ENCODE assay signal across 8 mouse cellular contexts in the genomic region with DNA sequence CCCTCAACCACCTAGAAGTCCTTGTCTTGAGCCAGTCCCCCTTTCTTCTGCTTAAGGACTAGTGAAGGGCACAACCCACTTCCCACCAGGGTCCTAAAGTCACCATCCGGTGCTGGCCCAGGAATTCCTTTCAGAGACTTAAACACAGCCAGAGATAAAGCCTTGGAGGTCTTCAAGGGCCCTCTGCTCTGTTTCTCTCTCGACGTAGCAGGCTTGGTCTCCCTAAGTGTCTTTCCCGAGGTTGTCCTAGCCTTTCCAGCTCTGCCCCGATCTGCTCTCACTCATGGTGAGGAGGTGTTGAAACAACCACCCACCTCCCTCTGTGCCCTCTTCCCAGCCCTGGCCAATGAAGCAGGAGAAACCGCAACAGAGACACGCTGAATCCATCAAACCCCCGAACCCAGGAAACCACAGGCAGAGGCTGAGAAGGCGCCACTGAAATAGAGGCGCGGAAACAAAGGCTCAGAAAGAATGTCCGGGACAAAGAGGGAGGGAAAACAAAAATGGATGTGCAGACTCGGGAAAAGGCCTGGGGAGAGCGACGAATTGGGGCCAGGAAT. TPM values are rescaled to one million over a fixed set of nuclear protein-coding genes. Genes with fewer than 3 reads are reported as not detected.
DNase-seq lines count a peak whose midpoint lies in the region; ATAC-seq lines count a peak whose summit lies in the region.

No protein-coding gene starts in this region.

- H3K9me3 ChIP-seq in kidney, embryonic 16.5 days (ENCODE audit: low read length): peaks cover under 1% of the 10 kb centered on the region; the same call in 1 of the 2 replicates
- no peaks in the 10 kb centered on the region for H3K9me3 ChIP-seq in embryonic facial prominence, embryonic 11.5 days (replicated peaks; ENCODE audit: control insufficient read depth, low read length)
- H3K9me3 ChIP-seq in hindbrain, embryonic 12.5 days (replicated peaks): no peaks in the 10 kb centered on the region
- no peaks in the 10 kb centered on the region for H3K9me3 ChIP-seq in midbrain, embryonic 12.5 days

- whole genome bisulfite sequencing in kidney, embryonic 16.5 days: under 1% methylated on average over 15 of the region's 15 CpGs
- 1% methylated on average over 15 of the region's 15 CpGs for WGBS in embryonic facial prominence, embryonic 11.5 days
- under 1% methylated on average over 15 of the region's 15 CpGs for WGBS in hindbrain, embryonic 12.5 days
- under 1% methylated on average over 15 of the region's 15 CpGs for WGBS in midbrain, embryonic 12.5 days

- peak overlapping the region; percentile 73 for H3K4me2 ChIP-seq in kidney, embryonic 16.5 days (replicated peaks; ENCODE audit: low read depth, low read length)
- H3K4me2 ChIP-seq in embryonic facial prominence, embryonic 11.5 days (ENCODE audit: low read depth, low read length): peak overlapping the region; percentile 68
- peak overlapping the region; percentile 71 for H3K4me2 ChIP-seq in hindbrain, embryonic 12.5 days (replicated peaks)
- peak overlapping the region; percentile 60 for H3K4me2 ChIP-seq in midbrain, embryonic 12.5 days (replicated peaks)

- H3K4me3 ChIP-seq in kidney, embryonic 16.5 days (ENCODE audit: low read length): peak overlapping the region; percentile 41
- peak overlapping the region; percentile 29 for H3K4me3 ChIP-seq in embryonic facial prominence, embryonic 11.5 days (ENCODE audit: low read depth, low read length)
- H3K4me3 ChIP-seq in hindbrain, embryonic 12.5 days: peak overlapping the region; percentile 36
- peak overlapping the region; percentile 36 for H3K4me3 ChIP-seq in midbrain, embryonic 12.5 days

- H3K9ac ChIP-seq in kidney, embryonic 16.5 days (replicated peaks; ENCODE audit: low read length): peak overlapping the region; percentile 79
- H3K9ac ChIP-seq in embryonic facial prominence, embryonic 11.5 days (replicated peaks; ENCODE audit: low read length): peak overlapping the region; percentile 63
- H3K9ac ChIP-seq in hindbrain, embryonic 12.5 days: peak overlapping the region; percentile 73
- H3K9ac ChIP-seq in midbrain, embryonic 12.5 days (replicated peaks): peak overlapping the region; percentile 61

- peaks cover 47% of the 10 kb centered on the region for H3K4me1 ChIP-seq in kidney, embryonic 16.5 days (ENCODE audit: insufficient read depth, low read length)
- H3K4me1 ChIP-seq in embryonic facial prominence, embryonic 11.5 days (ENCODE audit: control insufficient read depth, insufficient read depth, low read length): peaks cover 15% of the 10 kb centered on the region
- H3K4me1 ChIP-seq in hindbrain, embryonic 12.5 days: peaks cover 54% of the 10 kb centered on the region
- H3K4me1 ChIP-seq in midbrain, embryonic 12.5 days: peaks cover 54% of the 10 kb centered on the region

- no peaks in the 10 kb centered on the region for H3K36me3 ChIP-seq in kidney, embryonic 16.5 days (ENCODE audit: insufficient read depth, low read length)
- H3K36me3 ChIP-seq in embryonic facial prominence, embryonic 11.5 days (replicated peaks; ENCODE audit: control insufficient read depth, insufficient read depth, low read depth, low read length): no peaks in the 10 kb centered on the region
- no peaks in the 10 kb centered on the region for H3K36me3 ChIP-seq in hindbrain, embryonic 12.5 days
- no peaks in the 10 kb centered on the region for H3K36me3 ChIP-seq in midbrain, embryonic 12.5 days

- ATAC-seq in kidney, embryonic 16.5 days (ENCODE audit: low FRiP score, low TSS enrichment): peak; percentile 33; the same call in 1 of the 2 replicates
- ATAC-seq in embryonic facial prominence, embryonic 11.5 days (replicated peaks; ENCODE audit: insufficient number of reproducible peaks, low FRiP score, low TSS enrichment, low read depth): peak; percentile 35; the same call in 1 of the 2 replicates
- peak; percentile 52 for ATAC-seq in hindbrain, embryonic 12.5 days (ENCODE audit: low FRiP score)
- ATAC-seq in midbrain, embryonic 12.5 days (ENCODE audit: low FRiP score, low read depth): peak; percentile 34
- ATAC-seq in erythroid progenitor cell, adult 5-6 weeks (replicated peaks; ENCODE audit: low FRiP score, poor library complexity, severe bottlenecking): no peak

- DNase-seq in kidney, postnatal 14 days: no peak
- peak; percentile 53 for DNase-seq in embryonic facial prominence, embryonic 11.5 days (ENCODE audit: low spot score)
- DNase-seq in right cerebral cortex, postnatal 25 days: no peak
- no peak for DNase-seq in cerebellum, adult 8-10 months

- no peaks in the 10 kb centered on the region for H3K27me3 ChIP-seq in kidney, embryonic 16.5 days (ENCODE audit: insufficient read depth, low read length)
- no peaks in the 10 kb centered on the region for H3K27me3 ChIP-seq in embryonic facial prominence, embryonic 11.5 days (ENCODE audit: control insufficient read depth, insufficient read depth, low read length)
- no peaks in the 10 kb centered on the region for H3K27me3 ChIP-seq in hindbrain, embryonic 12.5 days
- H3K27me3 ChIP-seq in midbrain, embryonic 12.5 days: no peaks in the 10 kb centered on the region

- H3K27ac ChIP-seq in kidney, embryonic 16.5 days (ENCODE audit: low read length): peak overlapping the region; percentile 98
- H3K27ac ChIP-seq in embryonic facial prominence, embryonic 11.5 days (replicated peaks; ENCODE audit: low read depth, low read length): peak overlapping the region; percentile 97
- peak overlapping the region; percentile 99 for H3K27ac ChIP-seq in hindbrain, embryonic 12.5 days
- H3K27ac ChIP-seq in midbrain, embryonic 12.5 days (replicated peaks): peak overlapping the region; percentile 98

RNA-seq across cellular contexts. Expression of gene Id3, which starts 8.8 kb away (rescaled TPM):
- polyA plus RNA-seq in kidney, embryonic 16.5 days (2015; fragmentation: Nextera tagmentation; extraction: Ambion mirVana): 953 and 999 TPM in 2 replicates
- 608 and 653 TPM in 2 replicates for polyA plus RNA-seq in embryonic facial prominence, embryonic 11.5 days (2014; fragmentation: Nextera tagmentation; extraction: Ambion mirVana)
- polyA plus RNA-seq in hindbrain, embryonic 12.5 days (2016; fragmentation: Nextera tagmentation; extraction: Ambion mirVana): 372 and 426 TPM in 2 replicates
- 355 and 390 TPM in 2 replicates for polyA plus RNA-seq in midbrain, embryonic 12.5 days (2016; fragmentation: Nextera tagmentation; extraction: Ambion mirVana)
- 14.7 TPM in 1 of 2 replicates, not detected in the other for total RNA-seq in erythroid progenitor cell, adult 5-6 weeks (2015; ENCODE audit: low replicate concordance)
- total RNA-seq in erythroid progenitor cell, adult 5-6 weeks (2017; ENCODE audit: low replicate concordance): 2.7 TPM in 1 of 2 replicates, not detected in the other

RNA-seq across cellular contexts. Expression of gene E2f2, which starts 37.7 kb away (rescaled TPM):
- polyA plus RNA-seq in kidney, embryonic 16.5 days (2015; fragmentation: Nextera tagmentation; extraction: Ambion mirVana): 7.3 and 8.3 TPM in 2 replicates
- polyA plus RNA-seq in embryonic facial prominence, embryonic 11.5 days (2014; fragmentation: Nextera tagmentation; extraction: Ambion mirVana): 5.0 and 6.1 TPM in 2 replicates
- polyA plus RNA-seq in hindbrain, embryonic 12.5 days (2016; fragmentation: Nextera tagmentation; extraction: Ambion mirVana): 7.0 and 7.9 TPM in 2 replicates
- 10.0 and 10.7 TPM in 2 replicates for polyA plus RNA-seq in midbrain, embryonic 12.5 days (2016; fragmentation: Nextera tagmentation; extraction: Ambion mirVana)
- 276 and 287 TPM in 2 replicates for total RNA-seq in erythroid progenitor cell, adult 5-6 weeks (2015; ENCODE audit: low replicate concordance)
- 288 and 298 TPM in 2 replicates for total RNA-seq in erythroid progenitor cell, adult 5-6 weeks (2017; ENCODE audit: low replicate concordance)
